Mouse (Mus musculus) liver, adult 2 months (tissue): ENCODE results near the gene Nfatc3.

Experiments
- CTCF ChIP-seq: fragments of 200-500 bp; IDR thresholded peaks from 2 replicates; pipeline ENCODE4 v1.5.1; 2011; ENCODE audit warnings: low read depth, low read length, control low read depth
- POLR2A ChIP-seq: fragments of 200-500 bp; IDR thresholded peaks from 2 replicates; pipeline ENCODE4 v1.6.1; 2011; ENCODE audit warnings: low read length, control low read depth; ENCODE audit not compliant: insufficient read depth; ENCODE audit errors: extremely low read depth

- TF ChIP-seq CTCF, result no peak
- no peak for TF ChIP-seq POLR2A
Observed at GRCm38 (mm10) chr8:106159876-106160275, 101.2 kb downstream of the Nfatc3 start.
